ENCODE assay signal across 16 mouse cellular contexts in genomic region chr12:75412964-75413363, GRCm38 (mm10). TPM values are rescaled to one million over a fixed set of nuclear protein-coding genes. Genes with fewer than 3 reads are reported as not detected.
DNase-seq lines count a peak whose midpoint lies in the region; ATAC-seq and TF ChIP-seq lines count a peak whose summit lies in the region.
"Had no signal": no experiment of that assay in that cellular context is flagged by ENCODE, and none has a peak within 500 bp of the region (broad histone marks: within the 10 kb centered on the region; RNA-seq: fewer than 3 reads in every experiment).

No protein-coding gene starts in this region.

- H3K27me3 ChIP-seq in liver, postnatal 0 days (ENCODE audit: insufficient read depth, low read length) = no peaks in the 10 kb centered on the region
- H3K27me3 ChIP-seq in lung, embryonic 15.5 days = no peaks in the 10 kb centered on the region
- no peaks in the 10 kb centered on the region for H3K27me3 ChIP-seq in splenic B cell, adult 2 months (ENCODE audit: control insufficient read depth, insufficient read depth, low read length, poor library complexity, severe bottlenecking)
- no peaks in the 10 kb centered on the region for H3K27me3 ChIP-seq in embryonic facial prominence, embryonic 10.5 days (replicated peaks; ENCODE audit: low read depth, poor library complexity, severe bottlenecking)

- no peak overlapping the region for H3K9ac ChIP-seq in liver, postnatal 0 days (replicated peaks)
- no peak overlapping the region for H3K9ac ChIP-seq in lung, embryonic 15.5 days

- TF ChIP-seq EP300 in liver, postnatal 0 days (IDR thresholded peaks at IDR 0.05; ENCODE audit: low read depth) = no peak

- H3K4me3 ChIP-seq in liver, postnatal 0 days (ENCODE audit: low read depth, low read length) = no peak overlapping the region
- H3K4me3 ChIP-seq in brown adipose tissue, adult 24 weeks (ENCODE audit: insufficient read depth, low read depth, low read length) = peak overlapping the region; percentile 6; the same call in 1 of the 2 replicates
- H3K4me3 ChIP-seq in lung, embryonic 15.5 days = no peak overlapping the region
- H3K4me3 ChIP-seq in embryonic facial prominence, embryonic 10.5 days = no peak overlapping the region

- TF ChIP-seq CTCF in liver, postnatal 0 days (IDR thresholded peaks at IDR 0.05; ENCODE audit: low read depth) = no peak

- no peaks in the 10 kb centered on the region for H3K4me1 ChIP-seq in liver, postnatal 0 days (ENCODE audit: insufficient read depth)
- H3K4me1 ChIP-seq in brown adipose tissue, adult 24 weeks (ENCODE audit: control insufficient read depth, insufficient read depth, insufficient read length, low read length) = peaks cover 6% of the 10 kb centered on the region
- no peaks in the 10 kb centered on the region for H3K4me1 ChIP-seq in lung, embryonic 15.5 days
- H3K4me1 ChIP-seq in embryonic facial prominence, embryonic 10.5 days = no peaks in the 10 kb centered on the region

- no peak for ATAC-seq in liver, postnatal 0 days
- no peak for ATAC-seq in lung, embryonic 15.5 days (ENCODE audit: borderline replicate concordance, extremely low read depth, low FRiP score, low TSS enrichment)
- ATAC-seq in erythroid progenitor cell, adult 5-6 weeks (replicated peaks; ENCODE audit: low FRiP score, poor library complexity, severe bottlenecking) = no peak
- ATAC-seq: forebrain, embryonic 16.5 days; hindbrain, embryonic 16.5 days; midbrain, embryonic 16.5 days had no signal

- WGBS in liver, postnatal 0 days (ENCODE audit: insufficient replicate concordance) = 45% methylated on average over 9 of the region's 9 CpGs
- WGBS in lung, embryonic 15.5 days = 59% methylated on average over 9 of the region's 9 CpGs
- 83% methylated on average over 9 of the region's 9 CpGs for WGBS in embryonic facial prominence, embryonic 10.5 days

- H3K9me3 ChIP-seq in liver, postnatal 0 days (ENCODE audit: low read length) = no peaks in the 10 kb centered on the region
- H3K9me3 ChIP-seq in lung, embryonic 15.5 days = no peaks in the 10 kb centered on the region
- H3K9me3 ChIP-seq in embryonic facial prominence, embryonic 10.5 days = no peaks in the 10 kb centered on the region
- H3K9me3 ChIP-seq: G1E had no signal

- peak overlapping the region; percentile 49 for H3K4me2 ChIP-seq in liver, postnatal 0 days (ENCODE audit: low read depth, low read length)
- H3K4me2 ChIP-seq in lung, embryonic 15.5 days = peak overlapping the region; percentile 18; the same call in 1 of the 2 replicates

- H3K27ac ChIP-seq in liver, postnatal 0 days (ENCODE audit: low read depth) = no peak overlapping the region
- peak overlapping the region; percentile 19; the same call in 1 of the 2 replicates for H3K27ac ChIP-seq in brown adipose tissue, adult 24 weeks (replicated peaks; ENCODE audit: low read depth, low read length)
- H3K27ac ChIP-seq in lung, embryonic 15.5 days = peak overlapping the region; percentile 34; the same call in 1 of the 2 replicates
- no peak overlapping the region for H3K27ac ChIP-seq in embryonic facial prominence, embryonic 10.5 days (replicated peaks)

- no peaks in the 10 kb centered on the region for H3K36me3 ChIP-seq in liver, postnatal 0 days (replicated peaks; ENCODE audit: insufficient read depth, low read length)
- no peaks in the 10 kb centered on the region for H3K36me3 ChIP-seq in lung, embryonic 15.5 days
- no peaks in the 10 kb centered on the region for H3K36me3 ChIP-seq in splenic B cell, adult 2 months (ENCODE audit: control insufficient read depth, insufficient read depth, low read length, poor library complexity, severe bottlenecking)
- no peaks in the 10 kb centered on the region for H3K36me3 ChIP-seq in embryonic facial prominence, embryonic 10.5 days (replicated peaks)
- H3K36me3 ChIP-seq: G1E had no signal

- no peak for DNase-seq in liver, postnatal 0 days
- no peak for DNase-seq in liver
- peak; percentile 16 for DNase-seq in splenic B cell, adult 2 months (ENCODE audit: low read depth, low spot score)
- DNase-seq in embryonic facial prominence, embryonic 10.5 days (ENCODE audit: low spot score) = no peak

RNA-seq across cellular contexts. Expression of gene Gphb5, which starts 3.6 kb away (rescaled TPM):
- not detected in 2 replicates for polyA plus RNA-seq in liver, postnatal 0 days (2015; fragmentation: Nextera tagmentation; extraction: Ambion mirVana)
- not detected in 2 replicates for polyA plus RNA-seq in brown adipose tissue, adult 24 weeks (2012; ENCODE audit: insufficient read depth, insufficient read length, missing spikeins)
- not detected in 2 replicates for polyA plus RNA-seq in lung, embryonic 15.5 days (2015; fragmentation: Nextera tagmentation; extraction: Ambion mirVana)
- polyA plus RNA-seq in embryonic facial prominence, embryonic 10.5 days (2016; fragmentation: Nextera tagmentation; extraction: Ambion mirVana) = not detected in 2 replicates
- not detected in 2 replicates for total RNA-seq in erythroid progenitor cell, adult 5-6 weeks (2015; ENCODE audit: low replicate concordance)
- total RNA-seq in erythroid progenitor cell, adult 5-6 weeks (2017; ENCODE audit: low replicate concordance) = not detected in 2 replicates
- total RNA-seq: adrenal gland, adult 18-20 months; G1E; heart, adult 18-20 months; layer of hippocampus, postnatal 10 days had no signal
- polyA plus RNA-seq: embryonic facial prominence, embryonic 11.5 days; forebrain, embryonic 16.5 days; G1E; hindbrain, embryonic 16.5 days; limb, embryonic 14.5 days; midbrain, embryonic 16.5 days had no signal

Comparison
In these comparisons a context has a peak if more than half of its experiments do, and no peak if none do; other contexts are left out.
1. H3K27ac ChIP-seq: peak in brown adipose tissue, adult 24 weeks (single experiment) and lung, embryonic 15.5 days (single experiment); none in liver, postnatal 0 days (single experiment) and embryonic facial prominence, embryonic 10.5 days (single experiment).